Mouse (Mus musculus) macrophage (primary cell): Measurements from ENCODE around the gene Nek11. TPM values are rescaled to one million over a fixed set of nuclear protein-coding genes. Genes with fewer than 3 reads are reported as not detected.

Experiments used
- H3K27ac ChIP-seq: fragments of 350-480 bp; formaldehyde crosslinking; 2 replicates; pipeline ENCODE4 v1.9.0; 2021
- H3K36me3 ChIP-seq: fragments of 350-480 bp; formaldehyde crosslinking; 2 replicates; pipeline ENCODE4 v1.9.0; 2021; ENCODE audit errors: inconsistent target
- H3K4me3 ChIP-seq: fragments of 350-480 bp; formaldehyde crosslinking; 2 replicates; pipeline ENCODE4 v1.9.0; 2021; ENCODE audit errors: inconsistent target
- H3K79me2 ChIP-seq: fragments of 350-480 bp; formaldehyde crosslinking; 2 replicates; pipeline ENCODE4 v1.9.0; 2021; ENCODE audit errors: inconsistent target
- WGBS: methylation state at CpG from one replicate; pipeline ENCODE4 v1.1.7; 2026; ENCODE audit warnings: inconsistent platforms; ENCODE audit not compliant: missing documents; 5-methylcytosine and 5-hydroxymethylcytosine counted together
- polyA plus RNA-seq: library from polyadenylated mRNA; stranded (reverse); fragments of 250-400 nt; gene quantifications from 3 replicates; pipeline ENCODE4 v1.2.4, GENCODE M21; 2018; ENCODE audit warnings: inconsistent platforms

Gene Nek11
- polyA plus RNA-seq, 1 experiment from 2014 or later: not detected

- Histone ChIP-seq H3K4me3 (no peak overlapping the region), H3K79me2 (no peaks in the 10 kb centered on the region), H3K36me3 (no peaks in the 10 kb centered on the region), H3K27ac (no peak overlapping the region)
- WGBS: 87% methylated on average over 5 of the region's 5 CpGs
These were observed 46.3 kb downstream of the Nek11 start for GRCm38 (mm10) chr9:105349034-105349433.

- no peaks in the 10 kb centered on the region for H3K36me3 ChIP-seq
- no peak overlapping the region for H3K4me3 ChIP-seq
- no peak overlapping the region for H3K27ac ChIP-seq
- WGBS: 70% methylated on average over 10 of the region's 10 CpGs
- H3K79me2 ChIP-seq: no peaks in the 10 kb centered on the region
These were observed 46.9 kb downstream of the Nek11 start for GRCm38 (mm10) chr9:105348242-105349031.

GRCm38 (mm10) chr9:105342994-105343656, 52.2 kb downstream of the Nek11 start:
- no peak overlapping the region for H3K4me3 ChIP-seq
- 77% methylated on average over 10 of the region's 10 CpGs for WGBS
- no peaks in the 10 kb centered on the region for H3K79me2 ChIP-seq
- no peak overlapping the region for H3K27ac ChIP-seq
- H3K36me3 ChIP-seq: no peaks in the 10 kb centered on the region

GRCm38 (mm10) chr9:105342565-105342964, 52.8 kb downstream of the Nek11 start:
- WGBS: 100% methylated on average over 3 of the region's 3 CpGs
- Histone ChIP-seq H3K4me3 (no peak overlapping the region), H3K36me3 (no peaks in the 10 kb centered on the region), H3K79me2 (no peaks in the 10 kb centered on the region), H3K27ac (no peak overlapping the region)

GRCm38 (mm10) chr9:105332436-105333016, 62.8 kb downstream of the Nek11 start:
- H3K27ac ChIP-seq: no peak overlapping the region
- no peak overlapping the region for H3K4me3 ChIP-seq
- no peaks in the 10 kb centered on the region for H3K79me2 ChIP-seq
- 76% methylated on average over 4 of the region's 4 CpGs for WGBS
- H3K36me3 ChIP-seq: no peaks in the 10 kb centered on the region

GRCm38 (mm10) chr9:105321856-105322255, 73.5 kb downstream of the Nek11 start:
- 86% methylated on average over 10 of the region's 10 CpGs for WGBS
- Histone ChIP-seq H3K79me2 (no peaks in the 10 kb centered on the region), H3K27ac (no peak overlapping the region), H3K4me3 (no peak overlapping the region), H3K36me3 (no peaks in the 10 kb centered on the region)

- Histone ChIP-seq H3K79me2 (no peaks in the 10 kb centered on the region), H3K36me3 (no peaks in the 10 kb centered on the region), H3K4me3 (no peak overlapping the region), H3K27ac (no peak overlapping the region)
- WGBS: 85% methylated on average over 10 of the region's 10 CpGs
These were observed 82.1 kb downstream of the Nek11 start for GRCm38 (mm10) chr9:105313250-105313649.

GRCm38 (mm10) chr9:105312686-105313085, 82.6 kb downstream of the Nek11 start:
- H3K27ac ChIP-seq: no peak overlapping the region
- no peaks in the 10 kb centered on the region for H3K36me3 ChIP-seq
- no peaks in the 10 kb centered on the region for H3K79me2 ChIP-seq
- H3K4me3 ChIP-seq: no peak overlapping the region
- WGBS: 100% methylated on average over 1 of the region's 1 CpGs

- WGBS: 38% methylated on average over 9 of the region's 9 CpGs
- Histone ChIP-seq H3K36me3 (no peaks in the 10 kb centered on the region), H3K79me2 (no peaks in the 10 kb centered on the region), H3K27ac (no peak overlapping the region), H3K4me3 (no peak overlapping the region)
These were observed 85.6 kb downstream of the Nek11 start for GRCm38 (mm10) chr9:105309553-105310281.

GRCm38 (mm10) chr9:105306042-105306441, 89.3 kb downstream of the Nek11 start:
- H3K4me3 ChIP-seq: no peak overlapping the region
- 90% methylated on average over 2 of the region's 2 CpGs for WGBS
- H3K79me2 ChIP-seq: no peaks in the 10 kb centered on the region
- H3K36me3 ChIP-seq: no peaks in the 10 kb centered on the region
- H3K27ac ChIP-seq: no peak overlapping the region

- Histone ChIP-seq H3K36me3 (no peaks in the 10 kb centered on the region), H3K4me3 (no peak overlapping the region), H3K27ac (no peak overlapping the region), H3K79me2 (no peaks in the 10 kb centered on the region)
- 75% methylated on average over 3 of the region's 3 CpGs for WGBS
These were observed 93.1 kb downstream of the Nek11 start for GRCm38 (mm10) chr9:105302230-105302629.

- Histone ChIP-seq H3K27ac (no peak overlapping the region), H3K4me3 (no peak overlapping the region), H3K79me2 (no peaks in the 10 kb centered on the region), H3K36me3 (no peaks in the 10 kb centered on the region)
- 80% methylated on average over 1 of the region's 1 CpGs for WGBS
These were observed 93.9 kb downstream of the Nek11 start for GRCm38 (mm10) chr9:105301396-105301795.

GRCm38 (mm10) chr9:105300738-105301325, 94.5 kb downstream of the Nek11 start:
- no peaks in the 10 kb centered on the region for H3K79me2 ChIP-seq
- H3K27ac ChIP-seq: no peak overlapping the region
- no peaks in the 10 kb centered on the region for H3K36me3 ChIP-seq
- 89% methylated on average over 2 of the region's 2 CpGs for WGBS
- no peak overlapping the region for H3K4me3 ChIP-seq

GRCm38 (mm10) chr9:105284670-105285069, 110.7 kb downstream of the Nek11 start:
- no peaks in the 10 kb centered on the region for H3K79me2 ChIP-seq
- H3K4me3 ChIP-seq: no peak overlapping the region
- 45% methylated on average over 7 of the region's 7 CpGs for WGBS
- no peak overlapping the region for H3K27ac ChIP-seq
- no peaks in the 10 kb centered on the region for H3K36me3 ChIP-seq
